Mouse (Mus musculus): ENCODE measurements around the gene Polh.

- TF ChIP-seq CTCF (IDR thresholded peaks at IDR 0.05; ENCODE audit: low read depth): no peak
- no peak for TF ChIP-seq EP300 (IDR thresholded peaks at IDR 0.05; ENCODE audit: low read depth)
Observed at GRCm38 (mm10) chr17:46166270-46166669, 36.2 kb downstream of the Polh start.

All from liver, postnatal 0 days (tissue).